Mouse (Mus musculus): ENCODE data around the gene C1qa.
A peak's percentile ranks its signal among the peaks of the same experiment; 100 is the strongest.

The C1qa gene

GRCm38 (mm10) chr4:136863517-136863916, 35.1 kb downstream of the C1qa start:
- DNase-seq (ENCODE audit: low read depth, low spot score): no peak

- no peak for DNase-seq (ENCODE audit: low read depth, low spot score)
These were observed 36.2 kb downstream of the C1qa start for GRCm38 (mm10) chr4:136862411-136862810.

GRCm38 (mm10) chr4:136861806-136862205, 36.8 kb downstream of the C1qa start:
- DNase-seq (ENCODE audit: low read depth, low spot score): no peak

GRCm38 (mm10) chr4:136860022-136860421, 38.6 kb downstream of the C1qa start:
- peak; percentile 46 for DNase-seq (ENCODE audit: low read depth, low spot score)

GRCm38 (mm10) chr4:136855081-136855480, 43.5 kb downstream of the C1qa start:
- peak; percentile 44 for DNase-seq (ENCODE audit: low read depth, low spot score)

GRCm38 (mm10) chr4:136852989-136853388, 45.6 kb downstream of the C1qa start:
- DNase-seq (ENCODE audit: low read depth, low spot score): no peak

- no peak for DNase-seq (ENCODE audit: low read depth, low spot score)
These were observed 46.5 kb downstream of the C1qa start for GRCm38 (mm10) chr4:136852119-136852518.

GRCm38 (mm10) chr4:136848565-136848964, 50.0 kb downstream of the C1qa start:
- DNase-seq (ENCODE audit: low read depth, low spot score): no peak

GRCm38 (mm10) chr4:136847166-136847565, 51.4 kb downstream of the C1qa start:
- no peak for DNase-seq (ENCODE audit: low read depth, low spot score)

Measured in R1 (cell line).